Mouse (Mus musculus) liver, embryonic 14.5 days (tissue): ENCODE results near the gene Maneal. TPM values are rescaled to one million over a fixed set of nuclear protein-coding genes. Genes with fewer than 3 reads are reported as not detected.

Experiments used
- ATAC-seq: fragments of 200-750 bp; cut with Nextera tagmentation; 2 replicates; pipeline ENCODE4 v1.8.0; 2017; ENCODE audit warnings: moderate number of reproducible peaks, mild to moderate bottlenecking, moderate library complexity; ENCODE audit not compliant: insufficient read depth
- DNase-seq, 3 experiments: peaks; one replicate each; pipeline ENCODE4 v3.0.0-alpha.2; 2012 to 2013; ENCODE audit warnings: low read depth in 3 of 3, low spot score in 3 of 3
- H3K27ac ChIP-seq: fragments of 300-500 bp; sonication (generic); 2 replicates; pipeline ENCODE4 v1.5.1; 2014; ENCODE audit warnings: moderate library complexity, mild to moderate bottlenecking, control low read depth, inconsistent platforms
- H3K27me3 ChIP-seq: fragments of 300-500 bp; sonication (generic); 2 replicates; pipeline ENCODE4 v1.6.1; 2014; ENCODE audit warnings: mild to moderate bottlenecking, low read length, moderate library complexity; ENCODE audit not compliant: control insufficient read depth, insufficient read depth
- H3K36me3 ChIP-seq: fragments of 300-500 bp; sonication (generic); replicated peaks from 2 replicates; pipeline ENCODE4 v1.6.1; 2014; ENCODE audit warnings: low read depth; ENCODE audit not compliant: control insufficient read depth, insufficient read depth
- H3K4me1 ChIP-seq, 2 experiments: fragments of 200-500 bp in 1 of 2; fragments of 300-500 bp in 1 of 2; sonication (generic) in 1 of 2; replicated peaks; 2 replicates each; pipeline ENCODE4 v1.6.1; 2012 to 2014; ENCODE audit warnings: antibody characterized with exemption in 1 of 2, inconsistent platforms in 1 of 2, low read length in 1 of 2; ENCODE audit not compliant: control insufficient read depth in 2 of 2, insufficient read depth in 2 of 2
- H3K4me2 ChIP-seq: fragments of 300-500 bp; sonication (generic); 2 replicates; pipeline ENCODE4 v1.6.1; 2014; ENCODE audit warnings: low read depth, mild to moderate bottlenecking, control low read depth, moderate library complexity
- H3K4me3 ChIP-seq, 2 experiments: fragments of 200-500 bp in 1 of 2; fragments of 300-500 bp in 1 of 2; sonication (generic) in 1 of 2; 2 replicates each; pipeline ENCODE4 v1.5.1; 2012 to 2014; ENCODE audit warnings: low read depth in 2 of 2, low read length in 2 of 2, mild to moderate bottlenecking in 2 of 2, control low read depth in 1 of 2, inconsistent platforms in 1 of 2, moderate library complexity in 1 of 2; ENCODE audit not compliant: insufficient read depth in 1 of 2
- H3K9ac ChIP-seq: fragments of 300-500 bp; sonication (generic); replicated peaks from 2 replicates; pipeline ENCODE4 v1.6.1; 2014; ENCODE audit warnings: mild to moderate bottlenecking, control low read depth, moderate library complexity
- H3K9me3 ChIP-seq: fragments of 300-500 bp; sonication (generic); 2 replicates; pipeline ENCODE4 v1.6.1; 2016; ENCODE audit warnings: low read length, mixed read lengths; ENCODE audit not compliant: control insufficient read depth
- CTCF ChIP-seq: IDR thresholded peaks from 2 replicates; pipeline ENCODE4 v1.5.1; 2016; ENCODE audit warnings: antibody characterized with exemption, low read depth, control low read depth
- EP300 ChIP-seq: IDR thresholded peaks from 2 replicates; pipeline ENCODE4 v1.6.1; 2016; ENCODE audit warnings: antibody characterized with exemption, low read depth
- WGBS: fragments of 180-500 bp; shearing (Covaris S2); extraction: QIAGEN DNeasy Blood & Tissue Kit; methylation state at CpG from one replicate; pipeline ENCODE4 v1.1.7; 2014; ENCODE audit not compliant: insufficient replicate concordance; 5-methylcytosine and 5-hydroxymethylcytosine counted together
- polyA plus RNA-seq, 2 experiments: library from polyadenylated mRNA; depleted of rRNA in 1 of 2; stranded (reverse) in 1 of 2; unstranded in 1 of 2; fragments of >200 nt; fragmentation: Nextera tagmentation in 1 of 2; extraction: Ambion mirVana in 1 of 2; gene quantifications; 2 replicates each; pipeline versions ENCODE4 v1.2.1 to v1.2.3; 2012 to 2014

The Maneal gene
- polyA plus RNA-seq, 2 experiments, result 0.06 TPM

GRCm38 (mm10) chr4:124888702-124889101 lies 26.7 kb upstream of the Maneal start:
- Histone ChIP-seq H3K9me3 (no peaks in the 10 kb centered on the region), H3K4me3 (no peak overlapping the region), H3K4me1 (no peaks in the 10 kb centered on the region), H3K9ac (no peak overlapping the region), H3K4me2 (no peak overlapping the region), H3K36me3 (no peaks in the 10 kb centered on the region), H3K27me3 (peaks cover 22% of the 10 kb centered on the region), H3K27ac (no peak overlapping the region)
- 57% methylated on average over 7 of the region's 7 CpGs for WGBS
- no peak for DNase-seq
- no peak for TF ChIP-seq CTCF
- TF ChIP-seq EP300, result no peak
- ATAC-seq, result no peak

GRCm38 (mm10) chr4:124882151-124882729 lies 20.3 kb upstream of the Maneal start:
- no peaks in the 10 kb centered on the region for H3K36me3 ChIP-seq
- H3K27ac ChIP-seq, result no peak overlapping the region
- ATAC-seq, result no peak
- H3K27me3 ChIP-seq, result peaks cover 40% of the 10 kb centered on the region
- H3K9ac ChIP-seq, result no peak overlapping the region
- TF ChIP-seq EP300 (no peak), CTCF (no peak)
- H3K4me2 ChIP-seq, result no peak overlapping the region
- WGBS, result 2% methylated on average over 37 of the region's 37 CpGs
- H3K4me1 ChIP-seq, result no peaks in the 10 kb centered on the region
- DNase-seq, result no peak
- H3K9me3 ChIP-seq, result no peaks in the 10 kb centered on the region
- H3K4me3 ChIP-seq, result no peak overlapping the region

GRCm38 (mm10) chr4:124881341-124881908 lies 19.5 kb upstream of the Maneal start:
- no peak overlapping the region for H3K9ac ChIP-seq
- WGBS, result 2% methylated on average over 37 of the region's 37 CpGs
- H3K36me3 ChIP-seq, result no peaks in the 10 kb centered on the region
- no peaks in the 10 kb centered on the region for H3K9me3 ChIP-seq
- no peak overlapping the region; the same call in 1 of the 2 replicates for H3K4me2 ChIP-seq
- ATAC-seq (no peak), DNase-seq (no peak)
- no peaks in the 10 kb centered on the region for H3K4me1 ChIP-seq
- H3K27ac ChIP-seq, result no peak overlapping the region
- peaks cover 40% of the 10 kb centered on the region for H3K27me3 ChIP-seq
- TF ChIP-seq EP300, result no peak
- TF ChIP-seq CTCF, result no peak
- H3K4me3 ChIP-seq, result no peak overlapping the region

- no peak within 1 kb of the TSS for H3K4me3 ChIP-seq
Measured at GRCm38 (mm10) chr4:124880599-124880998, 18.6 kb upstream of the Maneal start, which contains the start of gene Epha10. TSS of gene Epha10 (plus strand) at chr4:124880899.

GRCm38 (mm10) chr4:124872719-124873118 lies 10.7 kb upstream of the Maneal start:
- Histone ChIP-seq H3K9ac (no peak overlapping the region), H3K27ac (no peak overlapping the region), H3K4me3 (no peak overlapping the region), H3K9me3 (no peaks in the 10 kb centered on the region), H3K4me2 (no peak overlapping the region), H3K4me1 (no peaks in the 10 kb centered on the region), H3K27me3 (no peaks in the 10 kb centered on the region), H3K36me3 (no peaks in the 10 kb centered on the region)
- 93% methylated on average over 1 of the region's 1 CpGs for WGBS
- ATAC-seq (no peak), DNase-seq (no peak)
- peak; percentile 59 for TF ChIP-seq CTCF
- TF ChIP-seq EP300, result no peak

More at GRCm38 (mm10) chr4:124880599-124880998, 18.6 kb upstream of the Maneal start, which contains the start of gene Epha10:
- H3K4me2 ChIP-seq, result no peak within 1 kb of the TSS; the same call in 1 of the 2 replicates
- DNase-seq (no peak), ATAC-seq (no peak)
- 6% methylated on average over 11 of the region's 11 CpGs for WGBS
- no peaks in the 10 kb centered on the region for H3K4me1 ChIP-seq
- no peak within 1 kb of the TSS for H3K9ac ChIP-seq
- H3K9me3 ChIP-seq, result no peaks in the 10 kb centered on the region
- TF ChIP-seq CTCF (no peak), EP300 (no peak)
- no peak within 1 kb of the TSS for H3K27ac ChIP-seq
- H3K36me3 ChIP-seq, result no peaks in the 10 kb centered on the region
- peaks cover 38% of the 10 kb centered on the region for H3K27me3 ChIP-seq
